Mouse (Mus musculus) kidney, embryonic 14.5 days (tissue): ENCODE measurements at regions not wholly inside any gene's neighbourhood (a gene's known extent, or its start where the extent isn't known, plus 50 kb on each side); places are given as distances from the start of the nearest gene placed in this dataset.

Experiments used
- ATAC-seq: fragments of 200-750 bp; cut with Nextera tagmentation; 2 replicates; pipeline ENCODE4 v1.8.0; 2017; ENCODE audit warnings: moderate number of reproducible peaks, mild to moderate bottlenecking, moderate TSS enrichment, moderate library complexity; ENCODE audit not compliant: low FRiP score, low TSS enrichment
- H3K27ac ChIP-seq: fragments of 300-500 bp; sonication (generic); 2 replicates; pipeline ENCODE4 v1.5.1; 2014; ENCODE audit warnings: low read depth, mild to moderate bottlenecking, low read length, moderate library complexity, mixed read lengths
- H3K27me3 ChIP-seq: fragments of 300-500 bp; sonication (generic); 2 replicates; pipeline ENCODE4 v1.6.1; 2014; ENCODE audit warnings: mild to moderate bottlenecking, low read length; ENCODE audit not compliant: control insufficient read depth, insufficient read depth
- H3K36me3 ChIP-seq: fragments of 300-500 bp; sonication (generic); 2 replicates; pipeline ENCODE4 v1.6.1; 2014; ENCODE audit warnings: low read length, mixed read lengths; ENCODE audit not compliant: control insufficient read depth, insufficient read depth
- H3K4me1 ChIP-seq: fragments of 300-500 bp; sonication (generic); 2 replicates; pipeline ENCODE4 v1.6.1; 2014; ENCODE audit warnings: low read length, mixed read lengths; ENCODE audit not compliant: control insufficient read depth, insufficient read depth
- H3K4me2 ChIP-seq: fragments of 300-500 bp; sonication (generic); replicated peaks from 2 replicates; pipeline ENCODE4 v1.6.1; 2014; ENCODE audit warnings: low read depth, mild to moderate bottlenecking, low read length
- H3K4me3 ChIP-seq: fragments of 300-500 bp; sonication (generic); 2 replicates; pipeline ENCODE4 v1.5.1; 2014; ENCODE audit warnings: mild to moderate bottlenecking, low read length
- H3K9ac ChIP-seq: fragments of 300-500 bp; sonication (generic); 2 replicates; pipeline ENCODE4 v1.6.1; 2014; ENCODE audit warnings: low read depth, mild to moderate bottlenecking, low read length, moderate library complexity
- H3K9me3 ChIP-seq: fragments of 300-500 bp; sonication (generic); 2 replicates; pipeline ENCODE4 v1.6.1; 2016; ENCODE audit warnings: low read length; ENCODE audit not compliant: control insufficient read depth
- WGBS: fragments of 180-500 bp; shearing (Covaris S2); extraction: QIAGEN DNeasy Blood & Tissue Kit; methylation state at CpG from one replicate; pipeline ENCODE4 v1.1.7; 2014; 5-methylcytosine and 5-hydroxymethylcytosine counted together

DNA sequence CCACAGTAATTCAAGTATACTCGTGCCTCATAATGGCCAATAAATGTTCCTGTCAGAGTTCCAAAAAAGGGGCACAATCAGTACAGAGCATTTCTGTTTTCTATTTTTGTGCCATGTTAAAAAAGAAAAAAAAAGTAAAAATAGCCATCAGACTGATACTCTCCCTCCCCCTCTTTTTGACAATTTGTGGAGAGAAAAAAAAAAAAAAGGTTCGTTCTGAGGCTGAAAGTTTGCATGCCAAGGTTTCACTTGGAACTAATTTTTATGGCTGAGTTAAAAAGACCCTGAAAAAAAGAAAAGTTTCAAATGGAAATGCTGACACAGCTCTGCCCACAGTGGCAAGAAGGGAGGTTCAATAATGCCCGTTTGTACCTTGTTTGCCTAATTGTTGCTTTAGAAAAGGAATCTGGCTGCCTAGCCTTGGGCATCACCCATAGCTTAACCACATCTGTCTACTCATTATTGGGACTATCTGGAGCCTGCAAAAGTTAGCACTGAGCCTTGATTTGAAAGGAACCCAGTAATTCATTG, 291.9 kb downstream of the Lmo4 start:
- no peaks in the 10 kb centered on the region for H3K36me3 ChIP-seq
- no peak for ATAC-seq
- H3K4me2 ChIP-seq, result no peak overlapping the region
- H3K9me3 ChIP-seq, result no peaks in the 10 kb centered on the region
- no peak overlapping the region for H3K4me3 ChIP-seq
- WGBS, result 63% methylated on average over 3 of the region's 3 CpGs
- no peaks in the 10 kb centered on the region for H3K27me3 ChIP-seq
- no peak overlapping the region for H3K9ac ChIP-seq
- no peak overlapping the region for H3K27ac ChIP-seq
- no peaks in the 10 kb centered on the region for H3K4me1 ChIP-seq

DNA sequence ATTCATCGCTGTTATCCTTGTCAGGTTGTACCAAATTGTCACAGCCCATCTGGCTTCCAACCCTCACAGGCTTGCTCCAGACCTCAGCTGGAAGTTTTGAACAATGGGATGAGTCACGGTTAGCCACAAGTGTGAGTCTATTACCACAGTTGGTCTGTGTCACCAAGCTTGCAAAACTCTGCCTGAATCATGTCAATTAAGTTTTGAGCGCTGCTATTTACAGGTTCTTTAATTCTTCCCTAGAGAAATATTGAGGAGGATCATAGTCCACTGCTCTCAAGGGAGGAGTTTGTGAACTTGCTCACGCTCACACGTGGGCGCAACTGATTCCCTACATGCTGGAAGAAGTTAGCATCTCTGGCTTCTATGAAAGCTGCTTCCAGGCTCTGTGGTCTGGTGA, 292.6 kb downstream of the Lmo4 start:
- Histone ChIP-seq H3K9me3 (no peaks in the 10 kb centered on the region), H3K4me3 (no peak overlapping the region), H3K4me1 (no peaks in the 10 kb centered on the region), H3K9ac (no peak overlapping the region), H3K36me3 (no peaks in the 10 kb centered on the region), H3K27ac (no peak overlapping the region), H3K4me2 (no peak overlapping the region), H3K27me3 (no peaks in the 10 kb centered on the region)
- ATAC-seq, result no peak
- 83% methylated on average over 6 of the region's 6 CpGs for WGBS

DNA sequence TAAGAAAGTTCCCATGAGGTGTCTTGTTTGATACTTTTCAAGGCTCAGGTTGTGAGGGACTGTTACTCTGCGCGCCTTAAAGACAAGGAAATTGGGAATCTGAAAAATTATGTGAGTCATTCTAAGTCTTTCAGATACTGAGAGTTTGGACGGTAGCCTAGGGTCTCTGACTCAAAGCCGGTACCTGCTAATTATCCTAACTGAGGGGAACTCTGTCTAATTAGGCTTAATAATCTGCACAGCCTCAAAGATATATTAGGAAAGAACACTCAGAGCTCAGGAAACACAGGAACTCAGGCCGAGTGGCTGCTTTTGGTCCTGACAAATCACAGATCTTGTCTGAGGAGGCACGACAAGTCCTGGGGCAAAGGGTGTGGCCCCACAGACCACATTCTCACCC, 295.7 kb downstream of the Lmo4 start:
- WGBS, result 74% methylated on average over 6 of the region's 6 CpGs
- H3K9ac ChIP-seq, result no peak overlapping the region
- ATAC-seq, result no peak
- H3K27me3 ChIP-seq, result no peaks in the 10 kb centered on the region
- H3K27ac ChIP-seq, result no peak overlapping the region
- no peak overlapping the region for H3K4me2 ChIP-seq
- H3K9me3 ChIP-seq, result no peaks in the 10 kb centered on the region
- H3K4me1 ChIP-seq, result no peaks in the 10 kb centered on the region
- H3K36me3 ChIP-seq, result no peaks in the 10 kb centered on the region
- no peak overlapping the region for H3K4me3 ChIP-seq

DNA sequence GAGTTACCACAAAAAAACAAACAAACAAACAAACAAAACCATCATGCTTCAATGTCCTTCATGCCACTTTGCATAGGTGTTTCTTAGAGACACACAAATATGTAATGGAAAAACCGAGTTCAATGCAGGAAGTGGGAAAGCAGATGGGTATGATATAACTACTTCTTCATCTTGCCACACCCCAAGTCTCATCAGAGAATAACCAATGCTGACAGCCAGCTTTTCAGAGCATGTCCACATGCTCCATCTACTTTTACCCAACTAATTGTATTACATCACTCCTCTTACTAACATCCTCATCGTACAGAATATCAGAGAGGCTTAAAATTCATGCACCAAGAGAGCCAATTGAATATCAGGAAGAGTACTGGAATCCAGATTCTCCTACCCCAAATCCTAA, 301.6 kb downstream of the Lmo4 start:
- Histone ChIP-seq H3K4me2 (no peak overlapping the region), H3K9me3 (no peaks in the 10 kb centered on the region), H3K27me3 (no peaks in the 10 kb centered on the region), H3K9ac (no peak overlapping the region), H3K4me1 (no peaks in the 10 kb centered on the region), H3K4me3 (no peak overlapping the region), H3K27ac (no peak overlapping the region), H3K36me3 (no peaks in the 10 kb centered on the region)
- 85% methylated on average over 2 of the region's 2 CpGs for WGBS
- ATAC-seq, result no peak

DNA sequence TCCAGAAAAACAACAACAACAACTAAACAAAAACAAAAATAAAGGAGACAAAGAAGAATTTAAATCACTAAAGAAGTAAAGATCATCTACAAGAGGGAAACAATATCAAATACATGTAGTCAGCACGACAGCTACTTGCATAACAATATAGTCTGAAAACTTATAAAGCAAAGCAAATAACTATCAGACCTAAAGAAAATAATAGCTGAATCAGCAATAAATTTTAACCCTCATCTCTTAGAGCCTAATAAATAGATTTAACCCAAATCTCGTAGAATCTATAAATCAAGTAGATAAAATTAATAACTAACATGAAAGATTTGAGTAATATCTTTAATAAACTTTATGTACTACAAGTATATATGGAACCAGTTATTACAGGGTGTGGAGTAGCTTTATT, 324.2 kb downstream of the Lmo4 start:
- Histone ChIP-seq H3K27me3 (no peaks in the 10 kb centered on the region), H3K4me2 (no peak overlapping the region), H3K9me3 (no peaks in the 10 kb centered on the region), H3K36me3 (no peaks in the 10 kb centered on the region), H3K9ac (no peak overlapping the region), H3K4me1 (no peaks in the 10 kb centered on the region), H3K4me3 (no peak overlapping the region), H3K27ac (no peak overlapping the region)
- 85% methylated on average over 2 of the region's 2 CpGs for WGBS
- ATAC-seq, result no peak

DNA sequence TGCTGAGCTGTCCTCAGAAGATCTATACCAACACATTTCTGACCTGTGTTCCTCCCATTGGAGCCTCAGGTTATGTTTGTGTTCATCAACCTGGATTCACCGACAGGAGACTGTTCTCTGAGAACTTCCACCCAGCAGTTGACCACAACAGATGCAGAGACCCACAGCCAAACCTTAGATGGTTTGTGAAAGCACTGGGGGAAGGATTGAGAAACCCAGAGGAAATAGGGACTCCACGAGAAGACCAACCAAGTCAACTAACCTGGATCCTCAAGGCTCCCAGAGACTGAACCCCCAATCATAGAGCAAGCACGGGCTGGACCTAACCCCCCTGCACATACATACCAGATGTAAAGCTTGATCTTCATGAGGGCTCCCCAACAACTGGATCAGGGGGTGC, 331.1 kb downstream of the Lmo4 start:
- H3K4me3 ChIP-seq, result no peak overlapping the region
- no peaks in the 10 kb centered on the region for H3K36me3 ChIP-seq
- no peaks in the 10 kb centered on the region for H3K9me3 ChIP-seq
- no peak overlapping the region for H3K9ac ChIP-seq
- ATAC-seq, result no peak
- WGBS, result 91% methylated on average over 3 of the region's 3 CpGs
- no peak overlapping the region for H3K4me2 ChIP-seq
- H3K27ac ChIP-seq, result no peak overlapping the region
- no peaks in the 10 kb centered on the region for H3K4me1 ChIP-seq
- no peaks in the 10 kb centered on the region for H3K27me3 ChIP-seq

DNA sequence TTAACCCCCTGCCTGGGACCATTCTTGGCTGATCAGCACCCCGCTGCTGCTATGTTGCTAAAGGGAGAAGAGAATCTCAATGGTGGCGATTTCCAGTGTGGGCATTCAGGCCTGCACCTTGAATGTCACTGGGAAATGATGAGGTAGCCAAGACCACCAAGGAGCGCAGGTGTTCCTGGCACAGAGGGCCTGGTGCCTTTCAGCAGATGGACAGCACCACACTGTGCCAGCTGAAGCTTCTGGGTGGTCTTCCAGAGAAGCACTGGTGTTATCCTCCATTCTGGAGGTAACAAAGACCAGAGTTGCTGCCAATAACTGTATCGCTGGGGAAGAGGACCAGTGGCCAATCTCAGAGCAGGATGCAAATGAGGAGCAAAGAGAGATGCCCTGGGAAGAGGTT, 338.5 kb downstream of the Lmo4 start:
- WGBS, result 70% methylated on average over 4 of the region's 4 CpGs
- no peak for ATAC-seq

DNA sequence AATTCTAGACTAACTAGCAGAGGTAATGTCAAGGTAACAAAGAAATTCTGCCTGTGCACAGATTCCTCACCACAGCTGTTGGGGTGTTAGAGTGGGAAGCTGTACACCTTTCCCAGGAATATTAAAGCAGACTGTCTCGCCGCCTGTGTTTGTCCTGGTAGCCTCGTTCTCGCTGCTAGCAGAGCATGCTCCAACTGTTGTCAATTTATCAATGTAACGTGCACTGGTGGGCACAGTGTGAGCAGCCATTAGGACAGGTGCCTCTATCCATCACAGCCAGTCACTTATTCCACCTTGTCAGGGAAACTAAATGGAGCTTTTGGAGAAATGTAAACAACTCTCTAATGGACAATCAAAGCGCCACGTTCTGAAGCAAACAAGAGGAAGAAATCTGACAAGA, 339.4 kb downstream of the Lmo4 start:
- Histone ChIP-seq H3K36me3 (no peaks in the 10 kb centered on the region), H3K27ac (no peak overlapping the region), H3K4me3 (no peak overlapping the region), H3K4me2 (no peak overlapping the region), H3K27me3 (no peaks in the 10 kb centered on the region), H3K4me1 (peaks cover 6% of the 10 kb centered on the region; the same call in 1 of the 2 replicates), H3K9me3 (no peaks in the 10 kb centered on the region), H3K9ac (no peak overlapping the region)
- ATAC-seq, result no peak
- 68% methylated on average over 7 of the region's 7 CpGs for WGBS

More for the DNA sequence above, 338.5 kb downstream of the Lmo4 start:
- Histone ChIP-seq H3K9me3 (no peaks in the 10 kb centered on the region), H3K27me3 (no peaks in the 10 kb centered on the region), H3K36me3 (no peaks in the 10 kb centered on the region), H3K27ac (no peak overlapping the region), H3K4me3 (no peak overlapping the region), H3K4me2 (no peak overlapping the region), H3K9ac (no peak overlapping the region), H3K4me1 (peaks cover 6% of the 10 kb centered on the region; the same call in 1 of the 2 replicates)

DNA sequence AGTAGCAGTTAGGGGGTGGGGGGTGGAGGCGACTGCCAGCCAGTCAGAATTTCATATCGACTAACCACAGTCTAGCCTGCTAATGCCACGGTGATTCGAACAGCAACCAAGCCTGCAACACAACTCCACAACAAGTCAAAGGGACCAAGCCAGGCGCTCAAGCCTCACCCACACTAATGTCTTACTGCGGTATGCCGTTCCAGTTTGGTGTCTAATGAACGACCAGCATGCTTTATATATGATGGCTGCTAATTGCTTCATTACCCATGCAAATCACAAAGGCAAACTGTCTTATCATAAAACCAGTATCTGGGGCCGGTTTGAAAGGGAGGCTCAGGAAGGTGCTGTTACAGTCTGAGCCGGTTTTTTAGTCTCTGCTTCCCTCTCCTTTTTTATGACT, 340.5 kb downstream of the Lmo4 start:
- Histone ChIP-seq H3K9ac (no peak overlapping the region), H3K27me3 (no peaks in the 10 kb centered on the region), H3K4me2 (peak overlapping the region; percentile 21; the same call in 1 of the 2 replicates), H3K9me3 (no peaks in the 10 kb centered on the region), H3K27ac (no peak overlapping the region), H3K4me1 (peaks cover 6% of the 10 kb centered on the region; the same call in 1 of the 2 replicates), H3K4me3 (no peak overlapping the region), H3K36me3 (no peaks in the 10 kb centered on the region)
- WGBS, result 36% methylated on average over 10 of the region's 10 CpGs
- no peak for ATAC-seq
